Mouse (Mus musculus): ENCODE results near the gene Tmem119. TPM values are rescaled to one million over a fixed set of nuclear protein-coding genes. Genes with fewer than 3 reads are reported as not detected.
"Not testable (repeated sequence)": the region's sequence is repeated elsewhere in the genome, so short reads cannot be mapped to it uniquely, and the experiment has no call there.

Tmem119 gene
- polyA plus RNA-seq, 1 experiment from 2014 or later: 17.6 TPM

DNA sequence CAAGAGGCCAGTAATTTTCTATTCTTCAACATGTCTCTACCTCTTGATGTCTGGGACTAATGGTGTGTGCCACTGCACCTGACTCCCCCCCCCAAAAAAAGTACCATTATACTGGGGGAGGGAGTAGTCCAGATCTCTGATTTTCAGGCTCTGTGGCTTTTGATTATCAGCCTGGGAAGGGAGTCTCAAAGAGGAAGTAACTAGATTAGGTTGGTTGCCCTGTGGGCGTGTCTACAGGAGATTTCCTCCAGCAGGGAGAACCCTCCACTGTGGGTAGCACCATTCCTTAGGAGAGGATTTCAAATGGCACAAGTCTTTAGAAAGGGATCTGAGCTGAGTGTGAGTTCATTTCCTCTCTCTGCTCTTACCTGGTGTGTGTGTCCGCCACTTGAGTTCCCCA is 12.3 kb upstream of the Tmem119 start:
- Histone ChIP-seq H3K4me2 (replicated peaks; ENCODE audit: low read depth, low read length) (no peak overlapping the region), H3K27ac (ENCODE audit: low read depth, low read length) (no peak overlapping the region), H3K4me1 (ENCODE audit: control insufficient read depth, insufficient read depth, low read length) (0 out of 2 replicates have a peak, but pooled peaks cover 6% of the 10 kb centered on the region), H3K9ac (ENCODE audit: low read depth, low read length) (no peak overlapping the region), H3K4me3 (ENCODE audit: low read length) (no peak overlapping the region), H3K9me3 (ENCODE audit: control insufficient read depth, low read length) (peaks cover 4% of the 10 kb centered on the region; the same call in 1 of the 2 replicates), H3K27me3 (ENCODE audit: control insufficient read depth, insufficient read depth, low read length) (no peaks in the 10 kb centered on the region), H3K36me3 (ENCODE audit: control insufficient read depth, insufficient read depth, low read length) (no peaks in the 10 kb centered on the region)
- ATAC-seq (ENCODE audit: low FRiP score, low TSS enrichment): no peak
- 88% methylated on average over 2 of the region's 2 CpGs for WGBS

DNA sequence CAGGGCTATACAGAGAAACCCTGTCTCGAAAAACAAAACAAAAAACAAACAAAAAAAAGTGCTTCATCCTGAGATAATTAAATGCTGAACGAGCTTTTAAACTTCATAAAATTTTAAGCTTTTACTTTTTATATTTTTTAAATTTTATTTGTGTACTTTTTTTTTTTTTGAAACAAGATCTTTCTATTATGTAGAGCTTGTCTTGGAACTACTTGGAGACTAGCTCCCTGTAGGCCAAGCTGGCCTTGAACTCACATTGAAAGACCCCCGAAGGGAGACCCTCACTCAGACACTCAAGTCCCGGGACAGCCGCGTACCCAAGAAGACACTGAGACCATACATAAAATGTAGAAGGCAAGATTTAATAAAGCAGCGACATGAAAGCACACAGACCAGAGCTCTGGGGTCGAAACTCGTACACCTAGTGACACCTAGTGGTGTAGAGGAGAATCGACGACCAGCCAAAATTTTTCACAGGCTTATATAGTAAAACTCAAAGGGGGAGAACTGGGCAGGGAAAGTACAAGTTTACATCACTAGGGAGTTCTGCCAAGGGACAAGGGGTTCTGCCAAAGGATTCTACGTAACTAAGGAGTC is 11.6 kb upstream of the Tmem119 start:
- not testable (repeated sequence) for H3K9ac ChIP-seq (ENCODE audit: low read depth, low read length); H3K27me3 ChIP-seq (ENCODE audit: control insufficient read depth, insufficient read depth, low read length); ATAC-seq (ENCODE audit: low FRiP score, low TSS enrichment); H3K4me2 ChIP-seq (replicated peaks; ENCODE audit: low read depth, low read length); H3K27ac ChIP-seq (ENCODE audit: low read depth, low read length); H3K36me3 ChIP-seq (ENCODE audit: control insufficient read depth, insufficient read depth, low read length); H3K4me3 ChIP-seq (ENCODE audit: low read length); H3K9me3 ChIP-seq (ENCODE audit: control insufficient read depth, low read length); H3K4me1 ChIP-seq (ENCODE audit: control insufficient read depth, insufficient read depth, low read length)
- WGBS: 21% methylated on average over 11 of the region's 12 CpGs

DNA sequence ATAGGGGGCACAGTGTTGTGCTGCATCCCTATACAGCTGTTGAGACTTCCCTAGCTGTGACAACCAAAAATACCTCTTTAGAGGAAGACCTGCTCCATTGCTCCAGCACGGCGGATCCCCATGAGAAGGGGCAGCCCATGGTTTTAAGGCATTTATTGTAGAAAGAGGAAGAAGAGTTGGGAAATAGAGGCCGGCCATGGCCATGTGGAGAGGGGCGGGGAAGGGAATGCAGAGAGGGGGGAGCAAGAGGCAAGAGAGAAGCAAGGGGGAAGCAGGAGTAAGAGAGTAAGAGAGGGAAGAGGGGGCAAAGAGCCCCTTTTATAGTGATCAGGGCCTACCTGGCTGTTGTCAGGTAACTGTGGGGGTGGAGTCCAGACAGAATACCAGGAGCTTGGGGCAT is 9.8 kb upstream of the Tmem119 start:
- H3K9ac ChIP-seq (ENCODE audit: low read depth, low read length): no peak overlapping the region
- H3K9me3 ChIP-seq (ENCODE audit: control insufficient read depth, low read length): peaks cover 4% of the 10 kb centered on the region; the same call in 1 of the 2 replicates
- H3K36me3 ChIP-seq (ENCODE audit: control insufficient read depth, insufficient read depth, low read length): no peaks in the 10 kb centered on the region
- H3K4me1 ChIP-seq (ENCODE audit: control insufficient read depth, insufficient read depth, low read length): 0 out of 2 replicates have a peak, but pooled peaks cover 2% of the 10 kb centered on the region
- no peak overlapping the region for H3K4me3 ChIP-seq (ENCODE audit: low read length)
- no peak overlapping the region for H3K4me2 ChIP-seq (replicated peaks; ENCODE audit: low read depth, low read length)
- no peak for ATAC-seq (ENCODE audit: low FRiP score, low TSS enrichment)
- no peaks in the 10 kb centered on the region for H3K27me3 ChIP-seq (ENCODE audit: control insufficient read depth, insufficient read depth, low read length)
- WGBS: 95% methylated on average over 4 of the region's 4 CpGs
- no peak overlapping the region for H3K27ac ChIP-seq (ENCODE audit: low read depth, low read length)

- H3K27me3 ChIP-seq (ENCODE audit: control insufficient read depth, insufficient read depth, low read length): no peaks in the 10 kb centered on the region
- 77% methylated on average over 2 of the region's 2 CpGs for WGBS
- H3K36me3 ChIP-seq (ENCODE audit: control insufficient read depth, insufficient read depth, low read length): no peaks in the 10 kb centered on the region
- no peak for ATAC-seq (ENCODE audit: low FRiP score, low TSS enrichment)
- H3K9me3 ChIP-seq (ENCODE audit: control insufficient read depth, low read length): peaks cover 4% of the 10 kb centered on the region; the same call in 1 of the 2 replicates
- H3K4me2 ChIP-seq (replicated peaks; ENCODE audit: low read depth, low read length): no peak overlapping the region
- no peak overlapping the region for H3K27ac ChIP-seq (ENCODE audit: low read depth, low read length)
- H3K4me3 ChIP-seq (ENCODE audit: low read length): no peak overlapping the region
- no peak overlapping the region for H3K9ac ChIP-seq (ENCODE audit: low read depth, low read length)
- H3K4me1 ChIP-seq (ENCODE audit: control insufficient read depth, insufficient read depth, low read length): 0 out of 2 replicates have a peak, but pooled peaks cover 2% of the 10 kb centered on the region
Measured at GRCm38 (mm10) chr5:113808177-113808576, 7.9 kb upstream of the Tmem119 start.

GRCm38 (mm10) chr5:113807712-113808111 is 7.4 kb upstream of the Tmem119 start:
- Histone ChIP-seq H3K4me2 (replicated peaks; ENCODE audit: low read depth, low read length) (no peak overlapping the region), H3K9ac (ENCODE audit: low read depth, low read length) (no peak overlapping the region), H3K27ac (ENCODE audit: low read depth, low read length) (no peak overlapping the region), H3K27me3 (ENCODE audit: control insufficient read depth, insufficient read depth, low read length) (no peaks in the 10 kb centered on the region), H3K4me3 (ENCODE audit: low read length) (no peak overlapping the region), H3K36me3 (ENCODE audit: control insufficient read depth, insufficient read depth, low read length) (no peaks in the 10 kb centered on the region), H3K9me3 (ENCODE audit: control insufficient read depth, low read length) (peaks cover 4% of the 10 kb centered on the region; the same call in 1 of the 2 replicates), H3K4me1 (ENCODE audit: control insufficient read depth, insufficient read depth, low read length) (0 out of 2 replicates have a peak, but pooled peaks cover 2% of the 10 kb centered on the region)
- 58% methylated on average over 9 of the region's 9 CpGs for WGBS
- ATAC-seq (ENCODE audit: low FRiP score, low TSS enrichment): no peak

DNA sequence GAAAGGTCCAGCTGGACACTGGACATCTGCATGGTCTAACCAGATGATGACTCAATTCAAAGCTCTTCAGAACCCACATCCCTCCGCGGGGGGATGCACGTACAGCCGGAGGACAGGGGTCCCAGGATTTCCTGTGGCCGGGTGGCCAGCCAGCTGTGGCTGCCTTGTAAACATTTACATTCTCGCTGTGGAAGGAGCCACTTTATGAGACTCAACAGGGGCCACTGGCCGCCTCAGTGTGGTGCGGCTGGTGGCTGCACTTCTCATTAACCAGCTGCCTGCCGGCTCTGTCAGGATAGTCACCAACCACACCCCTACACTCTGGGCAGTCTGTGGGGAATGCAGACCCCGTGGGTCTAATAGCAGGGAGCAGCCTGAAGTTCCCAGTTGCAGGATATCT is 6.1 kb upstream of the Tmem119 start:
- 23% methylated on average over 10 of the region's 10 CpGs for WGBS
- Histone ChIP-seq H3K9ac (ENCODE audit: low read depth, low read length) (no peak overlapping the region), H3K36me3 (ENCODE audit: control insufficient read depth, insufficient read depth, low read length) (no peaks in the 10 kb centered on the region), H3K4me3 (ENCODE audit: low read length) (no peak overlapping the region), H3K27me3 (ENCODE audit: control insufficient read depth, insufficient read depth, low read length) (no peaks in the 10 kb centered on the region), H3K4me1 (ENCODE audit: control insufficient read depth, insufficient read depth, low read length) (0 out of 2 replicates have a peak, but pooled peaks cover 2% of the 10 kb centered on the region), H3K27ac (ENCODE audit: low read depth, low read length) (no peak overlapping the region), H3K4me2 (replicated peaks; ENCODE audit: low read depth, low read length) (no peak overlapping the region), H3K9me3 (ENCODE audit: control insufficient read depth, low read length) (peaks cover under 1% of the 10 kb centered on the region; the same call in 1 of the 2 replicates)
- no peak for ATAC-seq (ENCODE audit: low FRiP score, low TSS enrichment)

- Histone ChIP-seq H3K4me1 (ENCODE audit: control insufficient read depth, insufficient read depth, low read length) (peaks cover 7% of the 10 kb centered on the region; the same call in 1 of the 2 replicates), H3K4me3 (ENCODE audit: low read length) (no peak overlapping the region), H3K9me3 (ENCODE audit: control insufficient read depth, low read length) (no peaks in the 10 kb centered on the region), H3K27me3 (ENCODE audit: control insufficient read depth, insufficient read depth, low read length) (no peaks in the 10 kb centered on the region), H3K27ac (ENCODE audit: low read depth, low read length) (no peak overlapping the region), H3K4me2 (replicated peaks; ENCODE audit: low read depth, low read length) (no peak overlapping the region), H3K9ac (ENCODE audit: low read depth, low read length) (no peak overlapping the region), H3K36me3 (ENCODE audit: control insufficient read depth, insufficient read depth, low read length) (no peaks in the 10 kb centered on the region)
- 90% methylated on average over 9 of the region's 9 CpGs for WGBS
- no peak for ATAC-seq (ENCODE audit: low FRiP score, low TSS enrichment)
Measured at GRCm38 (mm10) chr5:113805301-113805700, 5.0 kb upstream of the Tmem119 start.

DNA sequence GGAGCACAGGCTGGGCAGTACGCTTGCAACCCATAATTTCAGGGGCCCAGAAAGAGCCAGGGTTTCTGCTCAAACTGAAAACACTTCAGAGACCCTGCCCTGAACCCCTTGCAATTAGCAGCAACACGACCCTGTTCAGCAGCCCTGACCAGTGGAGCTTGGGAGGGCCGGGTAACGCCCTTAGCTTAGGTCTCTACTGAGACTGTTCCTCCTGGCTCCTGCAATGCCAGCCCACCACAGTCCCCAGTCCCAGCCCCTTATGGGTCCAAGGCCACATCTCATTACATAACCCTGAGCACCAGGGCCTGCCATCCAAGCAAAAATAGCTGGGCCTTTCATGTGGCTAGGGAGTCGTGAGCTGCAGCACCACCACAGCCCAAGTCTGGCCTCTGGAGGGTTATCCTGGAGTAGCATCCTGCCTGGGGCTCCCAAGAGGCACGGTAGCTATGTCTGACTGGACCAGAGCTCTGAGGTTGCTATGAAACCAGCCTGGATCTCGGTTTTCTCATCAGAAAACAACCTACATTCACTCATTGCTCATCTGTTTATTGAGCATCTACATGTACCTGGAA is 4.2 kb upstream of the Tmem119 start:
- WGBS: 52% methylated on average over 7 of the region's 7 CpGs
- Histone ChIP-seq H3K27ac (ENCODE audit: low read depth, low read length) (no peak overlapping the region), H3K9me3 (ENCODE audit: control insufficient read depth, low read length) (no peaks in the 10 kb centered on the region), H3K4me3 (ENCODE audit: low read length) (no peak overlapping the region), H3K36me3 (ENCODE audit: control insufficient read depth, insufficient read depth, low read length) (no peaks in the 10 kb centered on the region), H3K4me1 (ENCODE audit: control insufficient read depth, insufficient read depth, low read length) (peaks cover 8% of the 10 kb centered on the region; the same call in 1 of the 2 replicates), H3K9ac (ENCODE audit: low read depth, low read length) (no peak overlapping the region), H3K27me3 (ENCODE audit: control insufficient read depth, insufficient read depth, low read length) (no peaks in the 10 kb centered on the region), H3K4me2 (replicated peaks; ENCODE audit: low read depth, low read length) (no peak overlapping the region)
- no peak for ATAC-seq (ENCODE audit: low FRiP score, low TSS enrichment)

- peak overlapping the region; percentile 48; the same call in 1 of the 2 replicates for H3K9ac ChIP-seq (ENCODE audit: low read depth, low read length)
- H3K36me3 ChIP-seq (ENCODE audit: control insufficient read depth, insufficient read depth, low read length): peaks cover 5% of the 10 kb centered on the region; the same call in 1 of the 2 replicates
- H3K9me3 ChIP-seq (ENCODE audit: control insufficient read depth, low read length): no peaks in the 10 kb centered on the region
- no peak for ATAC-seq (ENCODE audit: low FRiP score, low TSS enrichment)
- peak overlapping the region; percentile 28 for H3K4me3 ChIP-seq (ENCODE audit: low read length)
- H3K4me1 ChIP-seq (ENCODE audit: control insufficient read depth, insufficient read depth, low read length): peaks cover 25% of the 10 kb centered on the region
- no peaks in the 10 kb centered on the region for H3K27me3 ChIP-seq (ENCODE audit: control insufficient read depth, insufficient read depth, low read length)
- peak overlapping the region; percentile 24 for H3K4me2 ChIP-seq (replicated peaks; ENCODE audit: low read depth, low read length)
- H3K27ac ChIP-seq (ENCODE audit: low read depth, low read length): peak overlapping the region; percentile 9; the same call in 1 of the 2 replicates
- 41% methylated on average over 5 of the region's 5 CpGs for WGBS
Measured at GRCm38 (mm10) chr5:113799691-113800090, 625 bp downstream of the Tmem119 start.

Measured in kidney, embryonic 14.5 days (tissue).